Mouse (Mus musculus) C2C12 (cell line): Measurements from ENCODE around the gene Pard3.

ENCODE experiments used
- CTCF ChIP-seq: IDR thresholded peaks from one replicate; pipeline ENCODE4 v1.5.1; 2011; ENCODE audit not compliant: control insufficient read depth, insufficient read depth, insufficient read length
- MYOG ChIP-seq: IDR thresholded peaks from one replicate; pipeline ENCODE4 v1.6.1; 2011; ENCODE audit not compliant: control insufficient read depth, insufficient read length; ENCODE audit errors: extremely low read depth

GRCm38 (mm10) chr8:127243351-127243750 lies 179.7 kb downstream of the Pard3 start:
- no peak for TF ChIP-seq CTCF
- TF ChIP-seq MYOG, result no peak
